In genomic region chr2:177073432-177074423, GRCm38 (mm10) we compare ENCODE assay signal across 26 mouse cellular contexts. TPM values are rescaled to one million over a fixed set of nuclear protein-coding genes. Genes with fewer than 3 reads are reported as not detected.
DNase-seq lines count a peak whose midpoint lies in the region; ATAC-seq and TF ChIP-seq lines count a peak whose summit lies in the region.
"Not testable (repeated sequence)": the region's sequence is repeated elsewhere in the genome, so short reads cannot be mapped to it uniquely, and the experiment has no call there.
"Had no signal": no experiment of that assay in that cellular context is flagged by ENCODE, and none has a peak within 500 bp of the region (broad histone marks: within the 10 kb centered on the region; RNA-seq: fewer than 3 reads in every experiment).

Gene Gm14401 (plus strand): TSS chr2:177074320.

- WGBS in midbrain, embryonic 11.5 days = 64% methylated on average over 7 of the region's 7 CpGs

- H3K4me3 ChIP-seq in ES-Bruce4 (ENCODE audit: low read depth, low read length) = peak within 1 kb of the TSS; percentile 86
- H3K4me3 ChIP-seq in midbrain, embryonic 11.5 days (ENCODE audit: low read depth, low read length) = not testable (repeated sequence)

- H3K36me3 ChIP-seq in ES-Bruce4 (ENCODE audit: control insufficient read depth, insufficient read depth, low read length, poor library complexity, severe bottlenecking); midbrain, embryonic 11.5 days (ENCODE audit: control insufficient read depth, insufficient read depth, low read length): not testable (repeated sequence)

- TF ChIP-seq EP300 in ES-Bruce4 (IDR thresholded peaks at IDR 0.05; ENCODE audit: insufficient read depth, low read depth, low read length) = not testable (repeated sequence)

- peak within 1 kb of the TSS; percentile 72 for H3K9ac ChIP-seq in ES-Bruce4 (ENCODE audit: low read depth, poor library complexity, severe bottlenecking)
- not testable (repeated sequence) for H3K9ac ChIP-seq in midbrain, embryonic 11.5 days (ENCODE audit: low read length)

- peak within 1 kb of the TSS; percentile 99 for H3K27ac ChIP-seq in ES-Bruce4 (ENCODE audit: insufficient read depth, low read length)
- H3K27ac ChIP-seq in midbrain, embryonic 11.5 days (ENCODE audit: low read depth, low read length) = not testable (repeated sequence)

- not testable (repeated sequence) for H3K27me3 ChIP-seq in ES-Bruce4 (ENCODE audit: control insufficient read depth, insufficient read depth, low read length, poor library complexity, severe bottlenecking); midbrain, embryonic 11.5 days (ENCODE audit: control insufficient read depth, insufficient read depth, low read length)

- not testable (repeated sequence) for TF ChIP-seq CTCF in ES-Bruce4 (IDR thresholded peaks at IDR 0.05; ENCODE audit: low read depth, low read length)

- DNase-seq in 3134 (ENCODE audit: extremely low read depth, insufficient read length, low spot score) = peak; percentile 93
- DNase-seq in NIH3T3 (ENCODE audit: low read depth) = peak; percentile 81
- DNase-seq in adipocyte (ENCODE audit: low spot score) = peak; percentile 65
- DNase-seq in gastrocnemius, postnatal 10 days = peak; percentile 5
- peak; percentile 6 for DNase-seq in kidney, adult 18-20 months
- DNase-seq in midbrain, embryonic 11.5 days (ENCODE audit: low spot score, missing footprints) = peak; percentile 69
- peak; percentile 42 for DNase-seq in yolk sac, embryonic 10.5 days (ENCODE audit: low spot score)

- not testable (repeated sequence) for ATAC-seq in midbrain, embryonic 11.5 days (ENCODE audit: low FRiP score)

- not testable (repeated sequence) for H3K4me2 ChIP-seq in midbrain, embryonic 11.5 days

- not testable (repeated sequence) for H3K9me3 ChIP-seq in ES-Bruce4 (replicated peaks; ENCODE audit: control insufficient read depth, insufficient read depth, low read length, poor library complexity, severe bottlenecking); midbrain, embryonic 11.5 days (ENCODE audit: control insufficient read depth, low read length)

- not testable (repeated sequence) for H3K4me1 ChIP-seq in ES-Bruce4 (ENCODE audit: control insufficient read depth, insufficient read depth, low read length); midbrain, embryonic 11.5 days (ENCODE audit: control insufficient read depth, insufficient read depth, low read length)

- TF ChIP-seq POLR2A in ES-Bruce4 (IDR thresholded peaks at IDR 0.05; ENCODE audit: insufficient read depth, low read length) = peak; percentile 58

RNA-seq across cellular contexts. Expression of gene Gm14401, which starts in this region (rescaled TPM):
- 21.7 and 24.2 TPM in 2 replicates for polyA plus RNA-seq in ES-Bruce4 (2011; ENCODE audit: insufficient read depth, insufficient read length, low read depth, missing spikeins)
- total RNA-seq in gastrocnemius, postnatal 10 days (2021) = under 1 TPM; 0.38 to 0.72 TPM
- not detected in 2 replicates for polyA plus RNA-seq in midbrain, embryonic 11.5 days (2014; fragmentation: Nextera tagmentation; extraction: Ambion mirVana)
- total RNA-seq: monocyte, adult 5-6 weeks had no signal
- polyA plus RNA-seq: activated CD4-positive, CD25-positive, alpha-beta regulatory T cell, adult 4 months; CD4-positive, CD25-positive, alpha-beta regulatory T cell, adult 4 months; embryonic facial prominence, embryonic 12.5 days; forebrain, embryonic 14.5 days; gonadal fat pad, adult 2 months; hindbrain, embryonic 11.5 days; intestine, embryonic 14.5 days; kidney, adult 2 months; kidney, embryonic 16.5 days; large intestine, adult 2 months; limb, embryonic 14.5 days; liver, embryonic 12.5 days; liver, postnatal 0 days; lung, embryonic 16.5 days; macrophage; neural tube, embryonic 14.5 days; stomach, embryonic 14.5 days had no signal

Comparison
In these comparisons a context has a peak if more than half of its experiments do, and no peak if none do; other contexts are left out.
1. RNA of gene Gm14401 (polyA plus RNA-seq): 21.7 to 24.2 TPM in ES-Bruce4; not detected in midbrain, embryonic 11.5 days; every median in the first group is over 10 times any median in the second.
2. Peak in DNase-seq in gastrocnemius, postnatal 10 days; RNA of the gene not detected or under 1 TPM.
3. Peak in DNase-seq in midbrain, embryonic 11.5 days; RNA of the gene not detected or under 1 TPM.
4. DNase-seq: peak in every context shown above with its lines; median percentile 93 in 3134; 81 in NIH3T3; 69 in midbrain, embryonic 11.5 days; 65 in adipocyte; 42 in yolk sac, embryonic 10.5 days; 6 in kidney, adult 18-20 months; 5 in gastrocnemius, postnatal 10 days.